Mouse (Mus musculus) 416B (cell line): ENCODE results near the gene Cct4.
A peak's percentile ranks its signal among the peaks of the same experiment; 100 is the strongest.

Experiments
- DNase-seq: peaks from one replicate; pipeline ENCODE4 v3.0.0; 2011; ENCODE audit warnings: low read depth

Gene Cct4

DNA sequence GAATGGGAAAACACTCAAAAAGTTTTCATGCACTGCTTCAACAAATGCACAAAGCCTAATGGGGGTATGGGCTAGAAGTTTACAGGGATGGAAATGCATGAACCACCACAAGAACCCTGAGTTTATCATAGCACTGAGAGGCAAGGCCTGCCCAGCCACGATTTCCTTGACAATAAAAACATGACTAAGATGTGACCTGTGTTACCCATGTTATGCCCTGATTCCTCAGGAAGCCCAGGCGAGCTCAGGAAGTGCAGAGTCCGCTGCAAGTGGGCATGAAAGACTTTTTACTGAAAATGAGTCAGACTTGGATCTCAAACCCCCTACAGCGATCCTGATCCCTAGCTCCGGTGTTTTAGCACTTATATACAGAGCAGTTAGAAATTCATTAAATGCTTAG, 56.9 kb downstream of the Cct4 start:
- peak; percentile 36 for DNase-seq

DNA sequence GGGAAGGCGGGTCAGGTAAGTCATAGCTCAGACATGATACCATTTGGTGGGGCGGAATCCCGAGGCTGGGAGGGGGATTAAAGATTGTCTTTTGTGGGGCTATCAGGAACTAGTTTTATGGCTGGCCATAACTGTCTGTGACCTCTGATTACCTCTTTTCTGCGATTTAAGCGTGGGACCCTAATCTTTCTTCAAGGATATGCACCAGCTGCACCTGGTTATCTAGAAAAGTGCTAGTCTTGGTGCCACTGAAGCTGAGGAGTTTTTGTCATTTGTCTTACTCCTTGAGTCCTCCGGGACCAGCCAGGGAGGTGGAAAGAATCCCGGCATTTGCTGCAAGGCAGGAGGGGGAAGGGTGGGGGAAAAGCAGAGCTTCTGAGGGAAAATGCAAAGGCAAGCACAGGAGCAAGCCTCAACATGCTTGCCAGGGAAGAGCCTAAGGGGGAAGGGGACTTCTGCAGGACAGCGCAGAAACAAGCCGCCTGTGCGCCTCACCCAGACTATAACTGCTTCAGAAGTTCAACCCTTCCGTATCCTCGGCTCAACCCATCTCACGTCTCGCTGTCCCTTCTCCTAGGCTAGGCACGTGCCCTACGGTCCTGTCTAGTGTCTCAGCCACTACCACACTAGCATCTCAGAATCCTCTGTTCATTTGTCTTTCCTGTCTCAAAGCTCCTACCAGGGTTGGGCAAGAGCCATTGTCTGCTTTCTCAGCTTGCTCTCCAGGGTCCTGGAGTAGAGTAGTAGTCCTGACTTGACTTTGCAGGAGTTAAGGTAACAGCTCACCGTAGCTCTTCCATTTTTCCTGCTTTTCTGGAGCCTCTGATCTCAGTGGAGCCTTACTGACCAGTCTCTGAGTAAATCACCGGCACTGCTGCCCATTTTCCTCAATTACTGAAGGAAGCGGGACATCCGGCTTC, 57.6 kb downstream of the Cct4 start:
- peak; percentile 18 for DNase-seq

DNA sequence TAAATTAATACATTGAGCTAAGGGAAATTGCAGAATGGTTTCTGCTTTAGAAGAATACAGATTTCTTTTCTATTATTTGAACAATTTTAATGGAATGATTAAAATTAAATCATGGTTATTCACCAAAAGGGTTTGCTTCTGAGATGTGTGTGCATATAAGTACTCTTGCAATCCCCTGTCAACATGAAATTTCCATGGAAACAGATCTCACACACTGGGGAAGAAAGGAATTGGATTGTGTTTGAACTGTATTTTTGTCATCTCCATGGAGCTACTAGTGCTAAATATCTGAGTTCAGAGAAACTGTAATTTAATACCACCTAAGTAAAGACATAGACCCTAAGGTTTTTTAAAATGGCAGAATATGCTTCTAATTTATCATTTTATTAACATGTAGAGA, 59.3 kb downstream of the Cct4 start:
- no peak for DNase-seq

DNA sequence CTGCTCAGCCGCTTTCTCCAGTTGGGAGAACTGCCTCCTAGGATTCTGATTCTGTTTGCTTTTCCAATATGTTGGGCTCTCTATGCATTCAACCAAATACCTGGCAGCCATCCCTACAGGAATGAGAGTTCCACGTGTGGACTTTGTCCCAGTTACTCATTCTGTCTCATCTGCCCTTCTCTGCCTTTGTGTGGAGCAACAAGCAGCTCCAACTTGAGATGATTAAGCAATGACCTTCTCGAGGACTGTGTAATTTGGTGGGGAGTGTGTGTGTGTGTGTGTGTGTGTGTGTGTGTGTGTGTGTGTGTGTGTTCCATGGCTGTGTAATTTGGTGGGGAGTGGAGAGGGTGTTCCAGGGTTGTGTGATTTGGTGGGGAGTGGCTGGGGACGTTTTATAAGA, 62.0 kb downstream of the Cct4 start:
- no peak for DNase-seq
